Mouse (Mus musculus) layer of hippocampus, postnatal 10 days (tissue): ENCODE results near the gene Dnajc11. TPM values are rescaled to one million over a fixed set of nuclear protein-coding genes. Genes with fewer than 3 reads are reported as not detected.

Experiments
- DNase-seq, 2 experiments: peaks; one replicate each; pipeline ENCODE4 v3.0.0; 2021; ENCODE audit warnings: low spot score in 2 of 2
- total RNA-seq, 2 experiments: library from RNA; stranded (reverse); gene quantifications; 2 replicates each; pipeline ENCODE4 v1.2.3; 2021

The Dnajc11 gene
- total RNA-seq, 2 experiments from 2014 or later: 75.8 to 82.0 TPM

DNA sequence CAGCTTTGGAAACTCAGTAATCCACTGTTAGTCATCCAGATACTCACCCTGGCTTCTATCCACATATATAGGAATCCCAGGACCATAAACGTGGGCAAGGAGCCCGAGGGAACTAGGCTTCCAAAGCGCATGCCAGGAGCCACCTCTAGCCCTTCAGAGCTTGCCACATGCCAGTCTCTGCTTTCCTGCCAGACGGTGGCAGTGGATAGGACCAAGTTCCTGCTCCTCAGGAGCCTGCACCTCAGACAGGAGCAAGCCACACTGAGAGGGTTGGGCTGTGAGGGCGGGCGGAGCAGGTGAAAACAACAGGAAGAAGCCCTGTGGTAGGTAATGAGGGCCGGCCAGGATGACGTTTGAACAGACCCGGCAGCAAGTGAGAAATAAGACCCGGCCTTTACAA, 52.4 kb downstream of the Dnajc11 start:
- DNase-seq: no peak

DNA sequence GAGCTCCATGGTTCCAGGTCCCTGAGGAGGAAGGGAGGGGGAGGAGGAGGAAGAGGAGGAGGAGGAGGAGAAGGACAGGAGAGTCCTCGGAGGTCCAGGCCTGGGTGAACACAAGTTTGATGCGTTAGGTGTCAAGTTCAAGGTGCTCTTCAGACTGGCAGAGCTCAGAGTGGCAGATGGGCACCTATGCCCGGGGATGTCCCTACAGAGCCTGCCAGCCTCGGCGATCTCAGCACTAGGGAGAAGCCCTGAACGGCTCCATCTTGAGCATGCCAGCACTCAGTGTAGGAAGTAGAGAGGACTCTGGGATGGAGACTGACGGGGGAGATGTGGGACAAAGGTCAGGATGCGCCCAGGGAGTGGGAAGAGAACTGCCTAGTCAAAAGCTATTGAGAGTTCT, 53.2 kb downstream of the Dnajc11 start:
- no peak for DNase-seq

DNA sequence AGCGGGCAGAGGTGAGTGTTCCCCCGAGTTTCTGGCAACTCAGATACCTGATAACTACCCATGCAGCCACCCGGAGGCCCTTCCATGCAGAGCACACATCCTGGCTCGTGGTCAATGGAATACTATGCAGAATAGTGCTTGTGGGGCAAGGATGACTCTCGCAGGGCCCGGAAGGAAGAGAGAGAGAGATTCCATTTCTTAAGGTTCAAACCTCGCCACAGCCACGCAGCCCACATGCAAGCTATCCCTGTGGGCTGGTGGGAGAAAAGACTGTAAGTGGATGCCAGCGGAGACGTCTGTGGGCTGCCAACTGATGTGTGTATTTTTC, 54.5 kb downstream of the Dnajc11 start:
- no peak for DNase-seq

DNA sequence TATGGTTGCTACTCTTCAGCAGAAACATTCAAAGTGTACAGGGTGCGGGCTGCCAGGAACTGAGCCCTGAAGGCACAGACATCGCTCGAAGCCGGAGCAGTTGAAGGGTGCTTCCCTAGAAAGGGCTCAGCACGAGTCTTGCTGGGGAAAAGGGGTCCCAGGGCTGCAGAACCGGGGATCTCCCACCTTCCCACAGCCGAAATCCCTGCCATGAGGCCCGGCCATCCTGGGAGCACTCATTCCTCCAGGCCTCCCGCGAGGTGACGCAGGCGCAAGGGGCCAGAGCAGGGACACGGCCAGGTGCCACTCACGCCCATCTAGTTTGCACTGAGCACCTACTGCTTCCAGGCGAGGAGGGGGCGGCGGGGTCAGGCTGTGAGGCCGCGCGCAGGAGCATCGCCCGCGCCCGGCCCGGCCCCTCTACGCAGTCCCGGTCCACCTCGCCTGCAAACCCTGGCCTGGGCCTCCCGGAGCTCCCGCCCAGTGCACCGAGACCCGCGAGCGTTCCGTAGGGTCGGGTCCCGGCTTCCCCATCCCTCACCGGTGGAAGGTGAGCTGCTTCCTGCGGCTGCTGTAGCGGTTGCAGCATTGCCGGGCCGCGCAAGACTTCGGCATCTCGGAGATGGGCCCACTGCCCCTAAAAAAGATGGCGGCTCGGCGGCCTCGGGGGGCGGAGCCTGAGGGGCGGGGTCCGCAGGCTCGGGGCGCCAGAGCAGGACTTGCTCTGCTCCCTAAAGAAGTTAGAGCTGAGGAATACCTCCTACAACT, 55.0 kb downstream of the Dnajc11 start, which contains the start of gene Thap3:
Gene Thap3, minus strand, starts transcription at position 656 of the 768 bp plus-strand sequence.
- DNase-seq: peak; percentile 80 to 88

DNA sequence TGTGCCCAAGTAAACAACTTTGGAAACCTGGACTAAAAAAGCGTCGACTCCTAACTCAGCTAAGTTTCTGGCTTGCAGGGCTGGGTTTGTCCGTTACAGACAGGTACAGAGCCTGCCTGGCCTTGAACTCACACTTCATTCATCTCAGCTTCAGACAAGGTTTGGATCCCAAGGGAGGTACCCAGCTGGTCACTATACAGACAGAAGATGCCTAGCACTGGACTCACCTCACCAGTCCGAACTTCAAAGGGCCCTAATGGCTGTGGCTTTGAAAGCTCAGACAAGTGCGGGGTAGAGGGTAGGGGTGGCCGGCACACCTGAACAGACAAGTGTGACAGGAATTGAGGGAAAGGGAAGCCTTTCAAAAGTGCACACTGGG, 55.6 kb downstream of the Dnajc11 start:
- no peak for DNase-seq

DNA sequence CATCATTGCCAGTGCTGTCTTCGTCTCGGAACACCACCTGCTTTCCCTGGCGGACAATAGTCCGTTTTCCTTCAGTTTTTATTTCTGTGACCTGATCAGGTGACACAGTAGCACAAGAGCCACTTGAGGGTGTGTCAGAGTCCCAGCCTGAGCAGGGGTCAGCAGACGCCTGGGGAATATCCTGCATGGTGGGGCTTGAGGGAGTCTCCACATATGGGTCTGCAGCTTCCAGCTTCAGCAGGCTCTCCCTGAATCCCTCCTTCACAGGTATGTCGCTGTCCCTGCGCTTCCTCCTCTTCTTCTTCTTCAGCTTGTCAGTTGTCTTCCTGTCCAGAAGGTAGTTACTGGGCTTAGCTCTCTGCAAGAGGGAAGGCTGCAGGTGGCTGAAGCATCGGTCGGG, 58.6 kb downstream of the Dnajc11 start:
- DNase-seq: no peak

DNA sequence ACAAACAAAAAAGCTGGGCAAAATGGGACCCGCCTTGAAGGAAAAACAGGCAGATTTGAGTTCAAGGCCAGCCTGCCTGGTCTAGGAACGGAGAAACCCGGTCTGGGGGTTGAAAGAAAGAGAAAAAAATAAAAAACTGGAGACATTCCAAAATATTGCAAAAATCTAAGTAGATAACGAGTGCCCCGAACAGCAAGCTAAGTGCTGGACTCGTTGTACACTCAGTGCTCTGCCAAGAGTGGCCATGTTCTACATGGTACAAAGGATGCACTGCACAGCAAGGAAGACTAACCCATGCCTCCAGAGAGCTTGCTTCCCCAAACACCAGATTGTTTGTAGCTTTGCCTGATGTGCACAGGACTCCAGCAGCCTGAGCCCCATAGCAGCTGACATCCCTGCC, 59.5 kb downstream of the Dnajc11 start:
- DNase-seq: no peak

DNA sequence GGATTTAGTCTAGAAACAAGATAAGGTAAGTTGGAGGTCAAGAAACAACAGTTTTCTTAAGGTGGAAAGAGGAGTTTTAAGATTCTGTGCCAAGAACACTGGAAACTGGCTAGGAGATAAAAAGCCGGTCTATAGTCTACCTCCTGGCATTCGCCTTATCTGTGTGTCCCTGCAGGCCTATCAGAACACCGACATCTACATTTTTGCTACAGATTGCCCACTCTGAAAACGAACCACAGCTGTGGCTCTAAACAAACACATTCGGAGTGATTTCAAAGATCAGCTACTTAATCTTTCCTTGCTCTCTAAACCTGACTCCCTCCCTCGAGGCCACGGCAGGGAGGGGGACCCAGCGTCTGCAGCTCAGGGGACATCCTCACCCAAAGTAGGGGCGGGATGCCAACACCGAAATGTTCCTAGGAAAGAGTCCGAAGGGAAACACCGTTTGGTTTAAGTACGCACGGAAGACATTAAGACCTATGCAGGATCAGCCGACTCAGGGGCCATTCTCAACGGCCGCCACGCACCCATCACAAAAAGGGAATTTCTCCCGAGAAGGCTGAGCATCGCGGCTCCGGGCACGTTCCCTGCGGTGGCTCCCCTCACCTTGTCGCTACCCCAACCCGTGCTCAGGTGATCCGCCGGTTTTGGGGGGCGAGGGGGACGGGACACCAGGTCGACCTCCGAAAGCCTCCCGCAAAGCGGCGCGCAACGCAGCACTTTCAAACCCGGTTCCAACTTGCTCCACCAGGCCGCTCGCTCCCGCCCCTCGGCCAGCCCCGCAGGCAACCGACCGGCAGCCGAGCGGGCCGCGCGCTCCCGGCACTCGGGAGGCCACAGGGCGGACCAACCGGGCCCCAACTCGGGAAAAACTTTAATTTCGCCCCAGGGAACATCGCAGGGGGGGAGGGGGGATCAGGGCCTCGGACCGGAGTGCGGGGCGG, 61.0 kb downstream of the Dnajc11 start:
- DNase-seq: peak in 1 of 2 experiments; percentile 50

DNA sequence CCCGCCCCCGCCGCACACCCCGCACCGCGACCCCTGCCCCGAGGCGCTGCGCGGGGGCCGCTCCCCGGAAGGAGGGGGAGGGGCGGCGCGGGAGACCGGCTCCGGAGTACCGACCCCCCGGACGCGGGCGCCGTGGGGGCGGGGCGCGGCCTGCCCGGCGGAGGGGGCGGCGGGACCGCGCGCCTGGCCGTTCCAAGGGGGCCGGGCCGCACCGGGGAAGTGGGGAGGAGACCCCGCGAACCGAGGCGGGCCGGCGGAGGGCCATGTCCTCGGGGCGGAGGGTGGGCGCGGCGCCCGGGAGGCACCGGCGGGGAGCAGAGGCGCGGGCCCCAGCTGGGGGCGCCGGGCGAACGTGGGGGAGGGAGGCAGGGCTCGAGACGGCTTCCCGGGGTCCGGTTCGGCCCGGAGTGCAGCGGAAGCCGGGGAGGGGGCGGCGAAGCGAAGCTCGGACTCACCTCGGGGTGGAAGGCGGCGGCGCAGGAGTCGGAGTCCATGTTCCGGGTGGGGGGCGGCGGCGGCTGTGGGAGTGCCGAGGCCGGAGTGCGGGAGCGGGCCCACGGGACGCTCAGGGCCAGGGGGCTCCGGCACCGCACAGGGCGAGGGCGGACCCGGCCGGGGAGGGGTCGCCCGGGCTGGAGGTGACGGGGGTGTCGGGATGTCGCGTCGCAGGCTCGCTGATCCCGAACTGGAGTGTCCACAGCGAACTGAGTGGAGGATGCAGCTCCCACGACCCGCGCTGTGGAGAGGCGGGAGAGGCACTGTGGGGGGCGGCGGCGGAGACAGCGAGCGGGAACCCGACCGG, 62.1 kb downstream of the Dnajc11 start:
- no peak for DNase-seq

DNA sequence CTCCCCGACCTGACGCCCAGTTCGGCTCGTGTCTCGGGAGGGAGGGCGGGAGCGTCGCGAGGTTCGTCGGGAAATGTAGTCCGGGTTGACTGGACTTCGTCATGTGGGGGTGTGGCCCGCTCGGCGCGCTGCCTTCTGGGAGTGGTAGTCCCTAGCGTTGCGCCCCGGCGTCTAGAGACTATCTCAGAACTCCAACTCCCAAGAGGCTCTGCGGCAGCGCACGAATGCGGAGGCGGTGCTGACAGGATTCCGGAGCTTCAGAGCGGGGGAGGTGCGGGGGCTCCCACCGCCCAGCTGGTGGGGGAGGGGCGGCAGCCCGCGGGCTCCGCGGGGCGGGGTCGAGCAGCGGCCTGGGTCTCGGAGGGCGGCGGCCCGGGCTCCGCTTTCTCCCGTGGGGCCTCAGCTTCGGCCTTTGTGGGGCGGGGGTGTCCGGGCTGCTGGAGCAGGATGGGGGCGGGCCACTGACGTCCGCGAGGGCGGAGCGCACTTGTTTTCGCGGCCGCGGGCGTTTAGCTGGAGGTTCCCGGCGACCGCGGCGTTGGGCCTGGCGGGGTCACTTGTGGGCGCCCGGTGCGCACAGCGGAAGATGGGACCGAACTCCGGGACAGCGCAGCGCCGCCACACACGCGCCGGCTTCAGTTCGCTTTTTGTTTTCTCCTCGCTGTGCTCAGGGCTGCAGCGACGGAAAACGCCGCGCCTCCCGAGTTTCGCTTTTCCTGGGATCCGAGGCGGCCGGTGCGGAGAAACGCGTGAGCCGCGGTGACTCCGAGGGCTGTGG, 62.9 kb downstream of the Dnajc11 start, which contains the start of gene Phf13:
Gene Phf13, minus strand, starts transcription at position 86 of the 778 bp plus-strand sequence.
- peak; percentile 98 for DNase-seq

DNA sequence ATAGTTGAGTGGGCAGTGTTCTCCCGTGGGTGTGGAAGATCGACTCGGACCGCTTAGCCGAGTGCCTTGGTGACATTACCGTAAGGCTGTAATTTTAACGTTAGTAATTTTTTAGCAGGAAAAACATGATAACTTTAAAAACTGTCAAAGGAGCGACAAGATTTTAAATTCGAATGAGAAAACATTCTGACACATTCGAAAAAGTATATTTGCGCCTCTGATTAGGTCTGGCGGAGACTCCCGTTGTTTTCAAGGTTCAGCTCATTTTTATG, 63.4 kb downstream of the Dnajc11 start:
- no peak for DNase-seq

DNA sequence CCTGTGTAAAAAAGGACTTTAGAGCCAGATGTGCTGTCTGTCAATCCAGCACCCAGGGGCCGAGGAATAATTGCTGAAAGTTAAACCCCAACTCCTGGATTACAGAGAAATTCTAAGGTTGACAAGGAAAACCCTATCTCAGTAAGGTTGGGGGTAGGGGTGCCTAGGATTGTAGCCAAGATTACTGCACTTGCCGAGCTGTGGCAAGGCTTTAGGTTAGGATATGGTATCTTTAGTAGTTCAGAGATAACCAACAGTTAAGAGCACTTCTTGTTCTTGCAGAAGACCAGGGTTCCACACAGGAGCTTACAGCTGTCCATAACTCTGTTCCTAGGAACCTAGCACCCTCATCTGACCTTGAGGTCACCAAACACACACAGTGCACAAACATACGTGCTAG, 64.2 kb downstream of the Dnajc11 start:
- no peak for DNase-seq

DNA sequence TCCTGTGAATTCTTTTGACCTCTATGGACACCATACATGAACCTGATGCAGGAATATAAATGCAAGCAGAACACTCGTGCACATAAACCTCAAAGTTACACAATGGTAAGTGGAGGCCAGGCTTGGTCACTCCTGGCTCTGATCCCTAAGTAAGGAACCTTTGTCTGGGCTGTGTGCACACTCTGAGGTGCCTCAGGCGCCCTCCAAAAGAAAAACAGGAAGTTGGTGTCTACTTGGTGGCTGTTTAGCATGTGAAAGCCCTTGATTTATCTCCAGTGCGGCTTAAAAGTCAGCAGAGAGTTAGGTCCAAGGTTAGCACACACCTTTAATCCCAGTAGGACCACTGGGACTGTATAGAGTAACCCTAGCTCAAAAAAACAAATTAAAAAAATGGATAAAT, 66.0 kb downstream of the Dnajc11 start:
- no peak for DNase-seq

DNA sequence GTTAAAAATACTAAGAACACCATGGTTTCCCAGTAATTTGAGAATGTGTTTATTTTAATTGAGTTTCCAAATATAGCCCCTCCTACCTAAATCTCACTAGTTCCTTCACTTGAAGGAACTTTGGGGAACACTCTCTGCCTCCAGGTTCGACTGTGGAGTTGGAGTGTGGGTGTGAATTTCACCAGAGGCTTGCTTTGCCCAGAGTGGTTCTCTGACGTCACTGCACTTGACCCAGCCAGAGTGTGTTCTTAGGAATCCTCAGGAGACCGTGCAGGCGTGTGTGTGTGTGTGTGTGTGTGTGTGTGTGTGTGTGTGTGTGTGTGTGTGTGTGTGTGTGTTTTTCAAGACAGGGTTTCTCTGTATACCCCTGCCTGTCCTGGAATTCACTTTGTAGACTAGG, 67.4 kb downstream of the Dnajc11 start:
- no peak for DNase-seq

DNA sequence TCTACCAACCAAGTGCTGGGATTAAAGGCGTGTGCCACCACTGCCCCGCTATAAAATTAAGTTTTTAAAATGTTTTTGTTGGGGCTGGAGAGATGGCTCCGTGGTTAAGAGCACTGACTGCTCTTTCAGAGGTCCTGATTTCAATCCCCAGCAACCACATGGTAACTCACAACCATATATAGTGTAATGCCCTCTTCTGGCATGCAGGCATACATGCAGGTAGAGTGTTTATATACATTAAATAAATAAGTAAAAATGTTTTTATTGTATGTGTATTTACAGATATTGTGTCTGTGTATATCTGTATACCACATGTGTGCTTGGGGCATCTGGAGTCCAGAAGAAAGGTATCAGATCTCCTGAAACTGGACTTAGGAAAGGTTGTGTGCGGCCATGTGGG, 67.8 kb downstream of the Dnajc11 start:
- DNase-seq: no peak

DNA sequence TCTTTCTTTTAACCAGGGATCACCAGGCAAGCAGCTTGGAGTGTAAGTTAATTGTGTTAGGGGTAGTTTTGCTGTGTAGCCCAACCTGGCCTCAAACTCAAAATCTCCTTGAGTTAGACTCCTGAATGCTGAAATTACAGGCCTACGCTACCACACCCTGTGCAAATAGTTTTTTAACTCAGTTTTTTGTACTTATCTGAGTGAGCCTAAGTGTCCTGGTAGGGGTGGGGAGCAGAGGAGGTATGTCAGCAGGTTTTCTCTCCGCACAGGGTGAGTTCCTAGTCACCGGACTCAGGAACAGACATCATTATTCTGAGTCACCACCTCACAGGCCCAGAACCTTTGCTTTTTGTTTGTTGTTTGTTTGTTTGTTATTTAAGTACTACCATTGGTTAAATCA, 68.6 kb downstream of the Dnajc11 start:
- no peak for DNase-seq

DNA sequence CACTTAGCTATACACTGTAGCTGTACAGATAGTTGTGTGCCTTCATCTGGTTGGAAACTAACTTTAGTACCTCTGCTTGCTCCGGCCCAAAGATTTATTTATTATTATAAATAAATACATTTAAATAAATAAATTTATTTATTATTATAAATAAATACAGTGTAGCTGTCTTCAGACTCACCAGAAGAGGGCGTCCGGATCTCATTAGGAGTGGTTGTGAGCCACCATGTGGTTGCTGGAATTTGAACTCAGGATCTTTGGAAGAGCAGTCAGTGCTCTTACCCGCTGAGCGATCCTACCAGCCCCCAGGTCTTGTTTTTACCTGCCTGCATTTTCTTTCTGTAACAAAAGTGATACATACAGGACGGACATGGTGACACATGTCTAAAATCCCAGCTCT, 72.6 kb downstream of the Dnajc11 start:
- no peak for DNase-seq

DNA sequence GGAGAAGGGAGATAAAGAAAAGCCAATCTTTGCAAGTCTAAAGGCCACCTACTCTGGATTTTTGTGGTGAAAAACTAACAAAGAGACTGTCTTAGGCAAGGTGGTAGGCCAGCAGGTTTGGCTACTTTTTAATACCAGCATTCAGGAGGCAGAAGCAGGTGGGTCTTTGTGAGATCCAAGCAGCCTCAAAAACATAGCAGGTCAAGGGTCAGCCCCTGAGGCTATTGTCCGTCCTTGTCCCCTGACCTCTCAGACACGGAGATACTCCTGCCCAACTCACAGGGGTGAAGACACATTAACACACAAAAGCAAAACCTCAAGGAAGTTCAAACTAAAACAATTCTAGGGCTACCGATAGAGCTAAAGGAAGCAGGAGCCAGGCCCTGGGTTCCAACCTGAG, 73.3 kb downstream of the Dnajc11 start:
- DNase-seq: no peak

DNA sequence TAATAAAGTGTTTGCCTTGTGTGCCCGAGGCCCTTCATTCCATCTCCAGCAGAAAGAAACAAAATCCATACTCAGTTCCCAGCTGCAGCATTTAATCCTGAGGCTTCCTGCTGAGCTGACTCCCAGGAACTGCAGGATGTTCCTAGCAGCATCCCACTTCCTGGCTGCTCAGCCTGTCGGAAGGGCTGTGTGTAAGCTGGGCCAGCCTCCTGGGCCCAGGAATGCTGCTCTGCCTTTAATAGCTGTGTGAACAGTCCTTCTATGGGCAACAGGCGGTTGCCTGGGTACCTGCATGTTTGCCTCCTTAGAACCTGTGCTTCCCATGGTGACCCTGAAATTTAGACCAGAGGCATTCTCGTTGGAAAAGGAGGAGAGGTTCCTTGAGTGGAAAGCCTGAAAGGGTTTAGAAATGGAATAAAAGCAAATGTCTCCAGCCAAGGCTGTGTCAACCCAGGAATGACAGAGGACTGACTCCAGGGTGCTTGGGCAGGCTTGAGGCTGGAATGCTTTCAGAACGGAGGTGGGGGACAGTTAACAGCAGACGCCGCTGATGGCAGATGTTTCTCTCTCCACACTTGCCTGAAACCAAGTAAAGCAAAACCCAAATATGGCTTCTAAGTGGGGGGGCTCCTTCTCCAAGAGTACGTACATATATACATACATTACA, 74.1 kb downstream of the Dnajc11 start:
- DNase-seq: no peak

DNA sequence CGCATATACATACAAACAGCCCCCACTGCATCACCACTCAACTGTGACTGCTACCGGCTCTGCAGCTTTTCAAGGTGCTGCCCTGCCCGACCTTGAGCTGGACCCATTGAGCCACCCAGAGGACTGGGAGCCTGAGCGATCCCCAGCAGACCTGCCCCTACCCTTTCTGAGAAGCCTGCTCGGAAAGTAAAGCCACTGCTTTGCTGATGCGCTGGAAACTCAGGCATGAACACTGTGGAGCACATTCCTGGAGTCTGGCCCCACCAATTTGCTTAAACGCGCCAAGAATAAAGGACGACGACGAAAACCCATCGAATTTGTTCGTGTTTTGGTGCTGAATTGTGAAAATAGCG, 74.6 kb downstream of the Dnajc11 start:
- DNase-seq: no peak
